Mouse (Mus musculus): ENCODE data around the gene Ddah1.
A peak's percentile ranks its signal among the peaks of the same experiment; 100 is the strongest.
"Not testable (repeated sequence)": the region's sequence is repeated elsewhere in the genome, so short reads cannot be mapped to it uniquely, and the experiment has no call there.

Ddah1 gene

GRCm38 (mm10) chr3:145864033-145864712, 105.7 kb downstream of the Ddah1 start:
- no peaks in the 10 kb centered on the region for H3K36me3 ChIP-seq (ENCODE audit: insufficient read depth, low read length)
- H3K4me1 ChIP-seq (replicated peaks; ENCODE audit: low read depth, low read length) = peaks cover 9% of the 10 kb centered on the region
- H3K27me3 ChIP-seq (ENCODE audit: insufficient read depth, low read length) = no peaks in the 10 kb centered on the region
- no peak for TF ChIP-seq POU5F1 (IDR thresholded peaks at IDR 0.05; ENCODE audit: borderline replicate concordance, low read length)
- TF ChIP-seq NANOG (IDR thresholded peaks at IDR 0.05; ENCODE audit: borderline replicate concordance, low read length) = no peak
- TF ChIP-seq CTCF (conservative IDR thresholded peaks at IDR 0.05; ENCODE audit: low read length) = no peak
- no peaks in the 10 kb centered on the region for H3K9me3 ChIP-seq (ENCODE audit: low read length)
- H3K4me3 ChIP-seq (replicated peaks; ENCODE audit: low read length) = no peak overlapping the region

- Histone ChIP-seq H3K4me3 (replicated peaks; ENCODE audit: low read length) (peak overlapping the region; percentile 54), H3K4me1 (replicated peaks; ENCODE audit: low read depth, low read length) (peaks cover 9% of the 10 kb centered on the region), H3K36me3 (ENCODE audit: insufficient read depth, low read length) (no peaks in the 10 kb centered on the region), H3K27me3 (ENCODE audit: insufficient read depth, low read length) (no peaks in the 10 kb centered on the region), H3K9me3 (ENCODE audit: low read length) (no peaks in the 10 kb centered on the region)
- no peak for TF ChIP-seq POU5F1 (IDR thresholded peaks at IDR 0.05; ENCODE audit: borderline replicate concordance, low read length)
- TF ChIP-seq CTCF (conservative IDR thresholded peaks at IDR 0.05; ENCODE audit: low read length) = no peak
- no peak for TF ChIP-seq NANOG (IDR thresholded peaks at IDR 0.05; ENCODE audit: borderline replicate concordance, low read length)
Observed at GRCm38 (mm10) chr3:145864713-145865233, 106.3 kb downstream of the Ddah1 start.

GRCm38 (mm10) chr3:145872680-145873079, 114.2 kb downstream of the Ddah1 start:
- Histone ChIP-seq H3K4me1 (replicated peaks; ENCODE audit: low read depth, low read length) (peaks cover 21% of the 10 kb centered on the region), H3K27me3 (ENCODE audit: insufficient read depth, low read length) (no peaks in the 10 kb centered on the region), H3K36me3 (ENCODE audit: insufficient read depth, low read length) (no peaks in the 10 kb centered on the region), H3K4me3 (replicated peaks; ENCODE audit: low read length) (peak overlapping the region; percentile 69), H3K9me3 (ENCODE audit: low read length) (no peaks in the 10 kb centered on the region)
- no peak for TF ChIP-seq POU5F1 (IDR thresholded peaks at IDR 0.05; ENCODE audit: borderline replicate concordance, low read length)
- TF ChIP-seq NANOG (IDR thresholded peaks at IDR 0.05; ENCODE audit: borderline replicate concordance, low read length) = no peak
- TF ChIP-seq CTCF (conservative IDR thresholded peaks at IDR 0.05; ENCODE audit: low read length) = no peak

- Histone ChIP-seq H3K27me3 (ENCODE audit: insufficient read depth, low read length) (no peaks in the 10 kb centered on the region), H3K4me3 (replicated peaks; ENCODE audit: low read length) (peak overlapping the region; percentile 69), H3K36me3 (ENCODE audit: insufficient read depth, low read length) (no peaks in the 10 kb centered on the region), H3K9me3 (ENCODE audit: low read length) (no peaks in the 10 kb centered on the region), H3K4me1 (replicated peaks; ENCODE audit: low read depth, low read length) (peaks cover 21% of the 10 kb centered on the region)
- TF ChIP-seq NANOG (IDR thresholded peaks at IDR 0.05; ENCODE audit: borderline replicate concordance, low read length) (no peak), POU5F1 (IDR thresholded peaks at IDR 0.05; ENCODE audit: borderline replicate concordance, low read length) (0 out of 2 replicates have a peak, but pooled peaks have one; percentile 11), CTCF (conservative IDR thresholded peaks at IDR 0.05; ENCODE audit: low read length) (no peak)
Observed at GRCm38 (mm10) chr3:145873271-145873670, 114.8 kb downstream of the Ddah1 start.

- Histone ChIP-seq H3K9me3 (ENCODE audit: low read length) (no peaks in the 10 kb centered on the region), H3K4me3 (replicated peaks; ENCODE audit: low read length) (no peak overlapping the region), H3K4me1 (replicated peaks; ENCODE audit: low read depth, low read length) (peaks cover 21% of the 10 kb centered on the region), H3K27me3 (ENCODE audit: insufficient read depth, low read length) (no peaks in the 10 kb centered on the region), H3K36me3 (ENCODE audit: insufficient read depth, low read length) (no peaks in the 10 kb centered on the region)
- TF ChIP-seq NANOG (IDR thresholded peaks at IDR 0.05; ENCODE audit: borderline replicate concordance, low read length) (no peak), CTCF (conservative IDR thresholded peaks at IDR 0.05; ENCODE audit: low read length) (no peak), POU5F1 (IDR thresholded peaks at IDR 0.05; ENCODE audit: borderline replicate concordance, low read length) (no peak)
Observed at GRCm38 (mm10) chr3:145874126-145874525, 115.7 kb downstream of the Ddah1 start.

- Histone ChIP-seq H3K27me3 (ENCODE audit: insufficient read depth, low read length) (no peaks in the 10 kb centered on the region), H3K9me3 (ENCODE audit: low read length) (no peaks in the 10 kb centered on the region), H3K4me3 (replicated peaks; ENCODE audit: low read length) (no peak overlapping the region), H3K36me3 (ENCODE audit: insufficient read depth, low read length) (no peaks in the 10 kb centered on the region), H3K4me1 (replicated peaks; ENCODE audit: low read depth, low read length) (peaks cover 21% of the 10 kb centered on the region)
- TF ChIP-seq POU5F1 (IDR thresholded peaks at IDR 0.05; ENCODE audit: borderline replicate concordance, low read length) (no peak), NANOG (IDR thresholded peaks at IDR 0.05; ENCODE audit: borderline replicate concordance, low read length) (no peak), CTCF (conservative IDR thresholded peaks at IDR 0.05; ENCODE audit: low read length) (no peak)
Observed at GRCm38 (mm10) chr3:145876120-145876519, 117.6 kb downstream of the Ddah1 start.

- not testable (repeated sequence) for H3K36me3 ChIP-seq (ENCODE audit: insufficient read depth, low read length); H3K27me3 ChIP-seq (ENCODE audit: insufficient read depth, low read length); H3K9me3 ChIP-seq (ENCODE audit: low read length); H3K4me3 ChIP-seq (replicated peaks; ENCODE audit: low read length)
- peaks cover 15% of the 10 kb centered on the region for H3K4me1 ChIP-seq (replicated peaks; ENCODE audit: low read depth, low read length)
Observed at GRCm38 (mm10) chr3:145878867-145879266, 120.4 kb downstream of the Ddah1 start.

- Histone ChIP-seq H3K27me3 (ENCODE audit: insufficient read depth, low read length) (no peaks in the 10 kb centered on the region), H3K4me3 (replicated peaks; ENCODE audit: low read length) (no peak overlapping the region), H3K36me3 (ENCODE audit: insufficient read depth, low read length) (no peaks in the 10 kb centered on the region), H3K9me3 (ENCODE audit: low read length) (no peaks in the 10 kb centered on the region), H3K4me1 (replicated peaks; ENCODE audit: low read depth, low read length) (0 out of 2 replicates have a peak, but pooled peaks cover 3% of the 10 kb centered on the region)
- TF ChIP-seq NANOG (IDR thresholded peaks at IDR 0.05; ENCODE audit: borderline replicate concordance, low read length) = no peak
- TF ChIP-seq CTCF (conservative IDR thresholded peaks at IDR 0.05; ENCODE audit: low read length) = no peak
- no peak for TF ChIP-seq POU5F1 (IDR thresholded peaks at IDR 0.05; ENCODE audit: borderline replicate concordance, low read length)
Observed at GRCm38 (mm10) chr3:145880335-145880734, 121.9 kb downstream of the Ddah1 start.
